Mouse (Mus musculus): Measurements from ENCODE around the gene Mbd6.

Mbd6 gene

DNA sequence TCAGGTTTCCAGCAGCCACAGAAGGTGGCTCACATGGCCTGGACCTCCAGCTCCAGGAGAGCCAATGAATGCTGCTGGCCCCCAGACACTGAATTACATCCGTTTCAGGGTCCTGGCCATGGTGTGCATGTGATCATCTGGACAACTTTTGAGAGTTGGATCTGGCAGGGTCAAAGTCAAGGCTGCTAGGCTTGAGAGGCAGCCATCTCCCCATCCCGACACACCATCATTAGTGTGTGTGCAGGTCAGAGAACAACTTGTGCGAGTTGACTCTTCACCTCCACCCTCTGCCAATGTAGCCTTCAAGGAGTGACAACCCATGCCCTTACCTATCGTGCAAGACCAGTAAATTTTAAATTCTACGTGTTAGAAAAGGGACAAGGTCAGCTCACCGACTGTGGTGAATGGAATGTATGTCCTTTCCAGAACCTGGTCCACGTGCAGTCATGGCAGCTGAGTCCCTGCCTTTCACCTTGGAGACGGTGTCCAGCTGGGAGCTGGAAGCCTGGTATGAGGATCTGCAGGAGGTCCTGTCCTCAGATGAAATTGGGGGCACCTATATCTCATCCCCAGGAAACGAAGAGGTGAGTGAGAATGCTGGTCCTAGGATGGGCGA is 6.2 kb upstream of the Mbd6 start:
- no peak for TF ChIP-seq GATA4 (IDR thresholded peaks at IDR 0.05; ENCODE audit: insufficient replicate concordance, low read length)

DNA sequence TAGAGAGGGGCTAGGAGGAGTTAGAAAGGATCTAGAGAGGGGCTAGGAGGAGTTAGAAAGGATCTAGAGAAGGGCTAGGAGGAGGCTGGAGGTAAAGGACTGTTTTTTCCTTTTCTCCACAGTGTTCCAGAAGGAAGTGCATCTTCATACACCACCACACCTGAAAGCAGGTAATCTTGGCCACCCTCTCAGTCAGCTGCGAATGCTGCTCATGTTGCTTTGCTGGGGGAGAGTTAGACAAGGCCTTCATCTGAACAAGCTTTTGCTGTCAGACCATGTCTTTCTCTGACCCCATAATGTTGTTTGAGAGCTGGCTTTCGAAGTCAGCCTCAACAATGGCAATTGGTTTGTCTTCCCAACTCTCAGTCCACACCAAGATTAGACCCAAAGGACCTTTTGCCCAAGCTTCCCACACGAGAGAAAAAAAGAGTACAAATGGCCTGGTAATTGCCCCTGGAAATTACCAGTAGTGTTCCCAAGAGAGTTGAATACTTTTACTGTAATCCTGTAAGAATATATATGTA is 4.8 kb upstream of the Mbd6 start:
- TF ChIP-seq GATA4 (IDR thresholded peaks at IDR 0.05; ENCODE audit: insufficient replicate concordance, low read length): no peak

- no peak for TF ChIP-seq GATA4 (IDR thresholded peaks at IDR 0.05; ENCODE audit: insufficient replicate concordance, low read length)
These were observed 4.2 kb upstream of the Mbd6 start for GRCm38 (mm10) chr10:127292987-127293538.

GRCm38 (mm10) chr10:127291881-127292638 is 3.2 kb upstream of the Mbd6 start:
- no peak for TF ChIP-seq GATA4 (IDR thresholded peaks at IDR 0.05; ENCODE audit: insufficient replicate concordance, low read length)

DNA sequence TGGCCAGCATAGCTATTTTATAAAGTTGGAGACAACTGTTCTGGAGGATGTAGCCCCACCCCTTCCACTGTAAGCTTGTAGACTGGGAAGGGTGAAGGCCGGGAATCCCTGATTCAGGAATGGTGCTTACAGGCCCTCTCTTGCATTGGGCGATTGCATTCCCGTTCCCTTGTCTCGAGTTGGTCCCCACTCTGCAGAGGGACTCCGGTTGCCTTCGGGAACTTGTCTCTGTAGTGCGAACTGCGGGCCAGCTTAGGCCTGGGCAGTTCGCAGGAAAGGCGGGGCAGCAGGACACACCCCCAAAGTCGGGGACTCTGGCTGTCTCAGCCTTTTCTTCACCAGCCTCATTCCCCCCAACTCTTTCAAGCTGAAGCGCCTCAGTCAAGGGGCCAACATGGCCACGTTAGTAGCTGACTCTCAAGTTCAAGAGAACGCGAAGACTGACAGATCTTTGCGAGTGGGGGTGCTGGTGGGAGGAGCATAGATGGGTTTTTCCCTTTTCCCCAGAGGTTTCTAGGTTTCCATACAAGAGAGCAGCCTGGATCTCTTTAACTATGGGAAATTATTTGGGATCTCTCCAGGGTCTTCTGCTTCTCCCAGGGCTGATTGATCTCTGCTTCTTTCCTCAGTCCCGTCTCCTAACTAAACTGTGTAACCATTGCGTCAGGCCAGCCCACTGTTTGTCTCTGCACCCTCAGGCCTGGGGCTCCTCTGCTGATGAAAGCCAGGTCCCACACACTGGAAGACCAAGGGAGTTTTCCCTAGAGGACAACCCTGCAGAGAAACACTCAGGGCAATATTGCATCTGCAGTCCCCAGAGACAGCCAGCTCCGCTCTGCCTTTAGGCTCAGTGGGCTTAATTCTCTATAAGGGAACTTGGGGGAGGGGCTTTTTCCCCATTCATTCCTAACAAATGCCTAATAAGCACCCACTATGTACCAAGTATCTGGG is 2.4 kb upstream of the Mbd6 start:
- no peak for TF ChIP-seq GATA4 (IDR thresholded peaks at IDR 0.05; ENCODE audit: insufficient replicate concordance, low read length)

- peak; percentile 94; the same call in 1 of the 2 replicates for TF ChIP-seq GATA4 (IDR thresholded peaks at IDR 0.05; ENCODE audit: insufficient replicate concordance, low read length)
These were observed 1.6 kb upstream of the Mbd6 start for GRCm38 (mm10) chr10:127290307-127290929.

GRCm38 (mm10) chr10:127289573-127290191 is 864 bp upstream of the Mbd6 start:
- peak; percentile 82; the same call in 1 of the 2 replicates for TF ChIP-seq GATA4 (IDR thresholded peaks at IDR 0.05; ENCODE audit: insufficient replicate concordance, low read length)

DNA sequence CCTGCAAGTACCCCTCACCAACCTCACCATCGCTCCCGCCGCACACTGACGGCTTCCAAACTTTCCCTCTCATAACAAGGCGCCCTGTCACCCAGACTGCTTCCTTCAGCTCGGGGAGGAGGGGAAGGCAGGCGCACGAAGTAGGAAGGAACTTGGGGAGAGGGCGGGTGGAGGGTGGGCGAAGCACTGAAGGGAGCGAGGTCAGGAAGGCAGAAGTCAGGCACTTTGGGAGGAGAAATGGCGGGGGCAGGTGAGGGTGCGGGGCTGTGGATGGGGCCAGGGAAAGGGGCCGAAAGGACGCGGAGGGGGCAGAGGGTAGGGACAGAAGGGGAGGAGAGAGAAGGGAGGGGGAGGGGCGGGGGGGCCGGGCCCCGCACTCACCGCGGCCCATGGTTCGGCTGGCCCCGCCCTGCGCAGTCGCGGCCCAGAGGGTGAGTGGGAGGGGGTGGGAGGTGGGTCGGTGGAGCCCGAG is 454 bp downstream of the Mbd6 start:
- TF ChIP-seq GATA4 (IDR thresholded peaks at IDR 0.05; ENCODE audit: insufficient replicate concordance, low read length): no peak

- no peak for TF ChIP-seq GATA4 (IDR thresholded peaks at IDR 0.05; ENCODE audit: insufficient replicate concordance, low read length)
These were observed 903 bp downstream of the Mbd6 start for GRCm38 (mm10) chr10:127287936-127288293.

- TF ChIP-seq GATA4 (IDR thresholded peaks at IDR 0.05; ENCODE audit: insufficient replicate concordance, low read length): no peak
These were observed 1.4 kb downstream of the Mbd6 start for GRCm38 (mm10) chr10:127287271-127287935.

DNA sequence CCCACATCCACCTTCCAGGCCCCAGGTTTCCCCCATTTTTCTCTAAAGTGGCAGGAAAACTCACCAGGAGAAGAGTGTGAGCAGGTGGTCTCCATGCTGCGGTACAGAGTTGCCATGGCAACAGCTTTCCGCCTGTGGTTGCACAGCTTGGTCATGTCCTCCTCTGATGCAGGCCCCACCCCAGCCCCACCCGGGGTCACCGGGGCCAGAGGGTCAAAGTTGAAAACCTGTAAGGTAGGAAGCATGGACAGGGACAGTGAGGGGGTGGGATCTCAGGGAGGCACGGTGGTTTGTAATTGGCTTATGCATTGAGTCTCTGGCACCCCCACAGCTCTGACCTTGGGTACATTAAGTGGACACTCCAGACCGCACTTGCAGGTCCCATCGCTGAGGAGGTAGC is 2.1 kb downstream of the Mbd6 start:
- TF ChIP-seq GATA4 (IDR thresholded peaks at IDR 0.05; ENCODE audit: insufficient replicate concordance, low read length): no peak

DNA sequence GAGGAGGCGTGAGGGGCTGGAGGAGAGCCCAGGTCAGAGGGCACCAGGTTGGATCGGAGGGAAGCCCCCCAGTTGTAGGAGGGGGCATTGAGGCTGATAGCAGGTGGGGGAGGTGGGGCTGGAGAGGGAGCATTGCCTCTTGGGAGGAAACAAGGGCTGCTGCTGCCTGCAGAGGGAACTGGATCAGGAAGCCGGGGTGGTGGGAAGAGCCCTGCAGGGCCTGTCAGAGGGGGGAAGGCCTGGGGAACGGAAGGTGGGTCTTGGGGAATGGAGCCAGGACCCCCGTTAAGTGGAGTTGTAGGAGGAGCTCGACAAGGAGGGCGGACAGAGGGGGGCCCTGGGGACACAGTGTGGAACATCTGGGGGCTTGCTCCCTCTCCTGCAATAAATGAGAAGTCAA is 2.6 kb downstream of the Mbd6 start:
- TF ChIP-seq GATA4 (IDR thresholded peaks at IDR 0.05; ENCODE audit: insufficient replicate concordance, low read length): no peak

DNA sequence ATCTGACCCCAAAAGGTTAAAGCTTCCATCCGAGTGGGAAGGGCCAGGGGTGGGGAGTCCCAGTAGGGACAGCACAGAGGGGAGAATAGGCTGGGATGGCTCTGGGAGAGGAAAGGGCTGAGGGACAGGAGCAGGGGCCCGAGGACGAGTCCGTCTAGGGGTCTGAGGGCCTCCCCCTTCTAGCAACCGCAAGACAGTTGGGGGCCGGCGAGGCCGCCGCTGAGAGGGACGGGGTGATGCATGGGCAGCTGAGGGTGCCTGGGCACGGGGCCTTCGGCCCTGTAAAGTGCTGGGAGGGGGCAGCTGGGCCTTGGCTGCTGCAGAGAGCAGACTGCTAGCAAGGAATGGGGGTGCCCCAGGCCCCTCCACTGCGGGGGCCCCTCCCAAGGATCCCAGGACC is 3.2 kb downstream of the Mbd6 start:
- TF ChIP-seq GATA4 (IDR thresholded peaks at IDR 0.05; ENCODE audit: insufficient replicate concordance, low read length): no peak
